Mouse (Mus musculus): Measurements from ENCODE around the gene Nudt12. TPM values are rescaled to one million over a fixed set of nuclear protein-coding genes. Genes with fewer than 3 reads are reported as not detected.

Gene Nudt12
- polyA plus RNA-seq (2015; fragmentation: Nextera tagmentation; extraction: Ambion mirVana): 5.3 and 6.3 TPM in 2 replicates

GRCm38 (mm10) chr17:59013091-59013459, at the start of gene Nudt12:
Gene Nudt12 (minus strand): TSS chr17:59013372.
- Histone ChIP-seq H3K4me3 (replicated peaks) (peak within 1 kb of the TSS; percentile 81), H3K9ac (replicated peaks) (peak within 1 kb of the TSS; percentile 61), H3K36me3 (no peaks in the 10 kb centered on the region), H3K9me3 (replicated peaks) (no peaks in the 10 kb centered on the region), H3K4me1 (peaks cover 6% of the 10 kb centered on the region; the same call in 1 of the 2 replicates), H3K4me2 (peak within 1 kb of the TSS; percentile 85), H3K27ac (replicated peaks) (0 out of 2 replicates have a peak within 1 kb of the TSS, but pooled peaks have one; percentile 13), H3K27me3 (replicated peaks) (no peaks in the 10 kb centered on the region)
- WGBS: under 1% methylated on average over 22 of the region's 22 CpGs
- peak; percentile 82 for ATAC-seq (ENCODE audit: low FRiP score)

- Histone ChIP-seq H3K9me3 (replicated peaks) (no peaks in the 10 kb centered on the region), H3K4me2 (no peak overlapping the region), H3K4me3 (replicated peaks) (no peak overlapping the region), H3K27me3 (replicated peaks) (no peaks in the 10 kb centered on the region), H3K9ac (replicated peaks) (no peak overlapping the region), H3K4me1 (no peaks in the 10 kb centered on the region), H3K36me3 (no peaks in the 10 kb centered on the region), H3K27ac (replicated peaks) (no peak overlapping the region)
- no peak for ATAC-seq (ENCODE audit: low FRiP score)
- 62% methylated on average over 4 of the region's 4 CpGs for WGBS
Observed at GRCm38 (mm10) chr17:59053306-59053705, 40.1 kb upstream of the Nudt12 start.

- WGBS: 46% methylated on average over 5 of the region's 5 CpGs
- no peak overlapping the region for H3K9ac ChIP-seq (replicated peaks)
- no peaks in the 10 kb centered on the region for H3K9me3 ChIP-seq (replicated peaks)
Observed at GRCm38 (mm10) chr17:59039754-59040153, 26.6 kb upstream of the Nudt12 start.

GRCm38 (mm10) chr17:59033445-59033844, 20.3 kb upstream of the Nudt12 start:
- no peaks in the 10 kb centered on the region for H3K27me3 ChIP-seq (replicated peaks)
- H3K4me1 ChIP-seq: no peaks in the 10 kb centered on the region
- WGBS: 87% methylated on average over 3 of the region's 3 CpGs
- H3K9me3 ChIP-seq (replicated peaks): no peaks in the 10 kb centered on the region
- no peak overlapping the region for H3K27ac ChIP-seq (replicated peaks)
- ATAC-seq (ENCODE audit: low FRiP score): no peak
- no peak overlapping the region for H3K4me3 ChIP-seq (replicated peaks)
- H3K9ac ChIP-seq (replicated peaks): no peak overlapping the region
- H3K36me3 ChIP-seq: no peaks in the 10 kb centered on the region
- H3K4me2 ChIP-seq: no peak overlapping the region

More at GRCm38 (mm10) chr17:59039754-59040153, 26.6 kb upstream of the Nudt12 start:
- Histone ChIP-seq H3K27ac (replicated peaks) (no peak overlapping the region), H3K4me3 (replicated peaks) (no peak overlapping the region), H3K36me3 (no peaks in the 10 kb centered on the region), H3K4me1 (no peaks in the 10 kb centered on the region), H3K4me2 (no peak overlapping the region), H3K27me3 (replicated peaks) (no peaks in the 10 kb centered on the region)
- no peak for ATAC-seq (ENCODE audit: low FRiP score)

GRCm38 (mm10) chr17:59026336-59026735, 13.2 kb upstream of the Nudt12 start:
- Histone ChIP-seq H3K27me3 (replicated peaks) (no peaks in the 10 kb centered on the region), H3K4me3 (replicated peaks) (no peak overlapping the region)
- 66% methylated on average over 3 of the region's 3 CpGs for WGBS

GRCm38 (mm10) chr17:59024502-59024901, 11.3 kb upstream of the Nudt12 start:
- Histone ChIP-seq H3K27ac (replicated peaks) (no peak overlapping the region), H3K27me3 (replicated peaks) (no peaks in the 10 kb centered on the region), H3K9me3 (replicated peaks) (no peaks in the 10 kb centered on the region), H3K9ac (replicated peaks) (no peak overlapping the region), H3K4me3 (replicated peaks) (no peak overlapping the region), H3K4me2 (no peak overlapping the region), H3K4me1 (no peaks in the 10 kb centered on the region), H3K36me3 (no peaks in the 10 kb centered on the region)
- ATAC-seq (ENCODE audit: low FRiP score): no peak
- WGBS: 13% methylated on average over 6 of the region's 6 CpGs

More at GRCm38 (mm10) chr17:59026336-59026735, 13.2 kb upstream of the Nudt12 start:
- Histone ChIP-seq H3K9ac (replicated peaks) (no peak overlapping the region), H3K36me3 (no peaks in the 10 kb centered on the region), H3K27ac (replicated peaks) (no peak overlapping the region), H3K4me2 (no peak overlapping the region), H3K4me1 (no peaks in the 10 kb centered on the region), H3K9me3 (replicated peaks) (no peaks in the 10 kb centered on the region)
- no peak for ATAC-seq (ENCODE audit: low FRiP score)

- no peak for ATAC-seq (ENCODE audit: low FRiP score)
Observed at GRCm38 (mm10) chr17:59023971-59024370, 10.8 kb upstream of the Nudt12 start.

GRCm38 (mm10) chr17:59018666-59019065, 5.5 kb upstream of the Nudt12 start:
- no peaks in the 10 kb centered on the region for H3K9me3 ChIP-seq (replicated peaks)
- H3K4me2 ChIP-seq: no peak overlapping the region
- no peak overlapping the region for H3K27ac ChIP-seq (replicated peaks)
- no peaks in the 10 kb centered on the region for H3K27me3 ChIP-seq (replicated peaks)
- H3K4me3 ChIP-seq (replicated peaks): no peak overlapping the region
- no peak for ATAC-seq (ENCODE audit: low FRiP score)
- H3K9ac ChIP-seq (replicated peaks): no peak overlapping the region
- H3K4me1 ChIP-seq: no peaks in the 10 kb centered on the region
- 92% methylated on average over 4 of the region's 4 CpGs for WGBS
- no peaks in the 10 kb centered on the region for H3K36me3 ChIP-seq

More at GRCm38 (mm10) chr17:59023971-59024370, 10.8 kb upstream of the Nudt12 start:
- Histone ChIP-seq H3K36me3 (no peaks in the 10 kb centered on the region), H3K27me3 (replicated peaks) (no peaks in the 10 kb centered on the region), H3K9me3 (replicated peaks) (no peaks in the 10 kb centered on the region), H3K4me2 (no peak overlapping the region), H3K27ac (replicated peaks) (no peak overlapping the region), H3K4me1 (no peaks in the 10 kb centered on the region), H3K4me3 (replicated peaks) (no peak overlapping the region), H3K9ac (replicated peaks) (no peak overlapping the region)
- WGBS: 27% methylated on average over 5 of the region's 5 CpGs

GRCm38 (mm10) chr17:59012421-59013090, 616 bp downstream of the Nudt12 start:
- WGBS: 7% methylated on average over 15 of the region's 15 CpGs
- 0 out of 2 replicates have a peak overlapping the region, but pooled peaks have one; percentile 13 for H3K27ac ChIP-seq (replicated peaks)

GRCm38 (mm10) chr17:59011546-59012307, 1.4 kb downstream of the Nudt12 start:
- Histone ChIP-seq H3K4me2 (no peak overlapping the region), H3K4me3 (replicated peaks) (no peak overlapping the region), H3K9me3 (replicated peaks) (no peaks in the 10 kb centered on the region), H3K9ac (replicated peaks) (no peak overlapping the region), H3K4me1 (peaks cover 6% of the 10 kb centered on the region; the same call in 1 of the 2 replicates), H3K27me3 (replicated peaks) (no peaks in the 10 kb centered on the region), H3K36me3 (no peaks in the 10 kb centered on the region), H3K27ac (replicated peaks) (no peak overlapping the region)
- 64% methylated on average over 13 of the region's 13 CpGs for WGBS
- ATAC-seq (ENCODE audit: low FRiP score): no peak

More at GRCm38 (mm10) chr17:59012421-59013090, 616 bp downstream of the Nudt12 start:
- H3K9ac ChIP-seq (replicated peaks): peak overlapping the region; percentile 61
- no peaks in the 10 kb centered on the region for H3K36me3 ChIP-seq
- H3K27me3 ChIP-seq (replicated peaks): no peaks in the 10 kb centered on the region
- H3K4me2 ChIP-seq: peak overlapping the region; percentile 85
- no peaks in the 10 kb centered on the region for H3K9me3 ChIP-seq (replicated peaks)
- peaks cover 6% of the 10 kb centered on the region; the same call in 1 of the 2 replicates for H3K4me1 ChIP-seq
- ATAC-seq (ENCODE audit: low FRiP score): peak; percentile 75; the same call in 1 of the 2 replicates
- peak overlapping the region; percentile 81 for H3K4me3 ChIP-seq (replicated peaks)

- no peaks in the 10 kb centered on the region for H3K4me1 ChIP-seq
- H3K36me3 ChIP-seq: no peaks in the 10 kb centered on the region
- no peaks in the 10 kb centered on the region for H3K27me3 ChIP-seq (replicated peaks)
- no peak within 1 kb of the TSS for H3K27ac ChIP-seq (replicated peaks)
- WGBS: 84% methylated on average over 6 of the region's 6 CpGs
- ATAC-seq (ENCODE audit: low FRiP score): no peak
- H3K4me3 ChIP-seq (replicated peaks): no peak within 1 kb of the TSS
- no peak within 1 kb of the TSS for H3K9ac ChIP-seq (replicated peaks)
- H3K4me2 ChIP-seq: no peak within 1 kb of the TSS
- no peaks in the 10 kb centered on the region for H3K9me3 ChIP-seq (replicated peaks)
Observed at GRCm38 (mm10) chr17:58991275-58991674, 21.9 kb downstream of the Nudt12 start, which contains the start of gene Pdzph1. Gene Pdzph1 (minus strand): TSS chr17:58991375.
